Mouse (Mus musculus): ENCODE results near the gene Cox8c. TPM values are rescaled to one million over a fixed set of nuclear protein-coding genes. Genes with fewer than 3 reads are reported as not detected.
A peak's percentile ranks its signal among the peaks of the same experiment; 100 is the strongest.

Gene Cox8c
- polyA plus RNA-seq, 1 experiment from 2014 or later, result not detected

- Histone ChIP-seq H3K9me3 (replicated peaks) (no peaks in the 10 kb centered on the region), H3K4me3 (replicated peaks) (no peak overlapping the region), H3K4me2 (no peak overlapping the region), H3K9ac (replicated peaks) (no peak overlapping the region), H3K27me3 (replicated peaks) (no peaks in the 10 kb centered on the region), H3K27ac (replicated peaks) (no peak overlapping the region), H3K4me1 (no peaks in the 10 kb centered on the region), H3K36me3 (no peaks in the 10 kb centered on the region)
- WGBS, result 85% methylated on average over 4 of the region's 4 CpGs
- no peak for ATAC-seq (ENCODE audit: low FRiP score)
These were observed 30.6 kb downstream of the Cox8c start for GRCm38 (mm10) chr12:102929764-102930163.

GRCm38 (mm10) chr12:102930335-102930734 lies 31.2 kb downstream of the Cox8c start:
- H3K4me3 ChIP-seq (replicated peaks), result no peak overlapping the region
- no peak for ATAC-seq (ENCODE audit: low FRiP score)
- WGBS, result 92% methylated on average over 1 of the region's 1 CpGs
- H3K27me3 ChIP-seq (replicated peaks), result no peaks in the 10 kb centered on the region
- H3K27ac ChIP-seq (replicated peaks), result no peak overlapping the region
- no peaks in the 10 kb centered on the region for H3K4me1 ChIP-seq
- H3K9ac ChIP-seq (replicated peaks), result no peak overlapping the region
- no peaks in the 10 kb centered on the region for H3K36me3 ChIP-seq
- no peaks in the 10 kb centered on the region for H3K9me3 ChIP-seq (replicated peaks)
- no peak overlapping the region for H3K4me2 ChIP-seq

GRCm38 (mm10) chr12:102930789-102931188 lies 31.7 kb downstream of the Cox8c start:
- Histone ChIP-seq H3K9me3 (replicated peaks) (no peaks in the 10 kb centered on the region), H3K4me3 (replicated peaks) (no peak overlapping the region), H3K36me3 (no peaks in the 10 kb centered on the region), H3K27ac (replicated peaks) (no peak overlapping the region), H3K4me2 (no peak overlapping the region), H3K4me1 (no peaks in the 10 kb centered on the region), H3K27me3 (replicated peaks) (no peaks in the 10 kb centered on the region), H3K9ac (replicated peaks) (no peak overlapping the region)
- WGBS, result 93% methylated on average over 7 of the region's 7 CpGs
- ATAC-seq (ENCODE audit: low FRiP score), result no peak

- Histone ChIP-seq H3K36me3 (no peaks in the 10 kb centered on the region), H3K4me3 (replicated peaks) (no peak overlapping the region), H3K9ac (replicated peaks) (no peak overlapping the region), H3K9me3 (replicated peaks) (no peaks in the 10 kb centered on the region), H3K27ac (replicated peaks) (no peak overlapping the region), H3K4me2 (no peak overlapping the region), H3K4me1 (no peaks in the 10 kb centered on the region), H3K27me3 (replicated peaks) (no peaks in the 10 kb centered on the region)
- ATAC-seq (ENCODE audit: low FRiP score), result no peak
- 44% methylated on average over 1 of the region's 1 CpGs for WGBS
These were observed 36.8 kb downstream of the Cox8c start for GRCm38 (mm10) chr12:102935892-102936291.

GRCm38 (mm10) chr12:102945571-102945970 lies 46.5 kb downstream of the Cox8c start:
- Histone ChIP-seq H3K27ac (replicated peaks) (no peak overlapping the region), H3K9ac (replicated peaks) (no peak overlapping the region), H3K27me3 (replicated peaks) (no peaks in the 10 kb centered on the region), H3K36me3 (no peaks in the 10 kb centered on the region), H3K4me1 (peaks cover 9% of the 10 kb centered on the region), H3K4me3 (replicated peaks) (no peak overlapping the region), H3K9me3 (replicated peaks) (no peaks in the 10 kb centered on the region), H3K4me2 (no peak overlapping the region)
- ATAC-seq (ENCODE audit: low FRiP score), result no peak
- WGBS, result 94% methylated on average over 1 of the region's 1 CpGs

GRCm38 (mm10) chr12:102947826-102948225 lies 48.7 kb downstream of the Cox8c start:
- Histone ChIP-seq H3K27ac (replicated peaks) (peak overlapping the region; percentile 98; the same call in 1 of the 2 replicates), H3K4me2 (peak overlapping the region; percentile 70), H3K9ac (replicated peaks) (no peak overlapping the region), H3K4me1 (peaks cover 29% of the 10 kb centered on the region), H3K9me3 (replicated peaks) (no peaks in the 10 kb centered on the region), H3K27me3 (replicated peaks) (no peaks in the 10 kb centered on the region), H3K4me3 (replicated peaks) (peak overlapping the region; percentile 75), H3K36me3 (no peaks in the 10 kb centered on the region)
- 25% methylated on average over 10 of the region's 10 CpGs for WGBS
- no peak for ATAC-seq (ENCODE audit: low FRiP score)

GRCm38 (mm10) chr12:102948778-102949394 lies 49.8 kb downstream of the Cox8c start, which contains the start of gene Unc79:
Gene Unc79 (plus strand): TSS chr12:102948859.
- H3K4me1 ChIP-seq, result peaks cover 36% of the 10 kb centered on the region
- under 1% methylated on average over 42 of the region's 48 CpGs for WGBS
- no peaks in the 10 kb centered on the region for H3K27me3 ChIP-seq (replicated peaks)
- peak within 1 kb of the TSS; percentile 74 for H3K9ac ChIP-seq (replicated peaks)
- H3K36me3 ChIP-seq, result no peaks in the 10 kb centered on the region
- H3K9me3 ChIP-seq (replicated peaks), result no peaks in the 10 kb centered on the region
- peak within 1 kb of the TSS; percentile 98 for H3K27ac ChIP-seq (replicated peaks)
- H3K4me2 ChIP-seq, result peak within 1 kb of the TSS; percentile 70
- H3K4me3 ChIP-seq (replicated peaks), result peak within 1 kb of the TSS; percentile 75
- peak; percentile 86 for ATAC-seq (ENCODE audit: low FRiP score)

- Histone ChIP-seq H3K27ac (replicated peaks) (peak overlapping the region; percentile 98), H3K4me1 (peaks cover 36% of the 10 kb centered on the region), H3K4me2 (peak overlapping the region; percentile 70), H3K9ac (replicated peaks) (peak overlapping the region; percentile 74), H3K36me3 (no peaks in the 10 kb centered on the region), H3K4me3 (replicated peaks) (peak overlapping the region; percentile 75), H3K27me3 (replicated peaks) (no peaks in the 10 kb centered on the region), H3K9me3 (replicated peaks) (no peaks in the 10 kb centered on the region)
- WGBS, result under 1% methylated on average over 39 of the region's 42 CpGs
- ATAC-seq (ENCODE audit: low FRiP score), result peak; percentile 87
These were observed 50.5 kb downstream of the Cox8c start for GRCm38 (mm10) chr12:102949395-102950208.

Other genes starting within 250 kb of the Cox8c start
- 42.7 TPM in 2 replicates for gene Itpk1, start 194.4 kb upstream of the Cox8c start, polyA plus RNA-seq (2015; fragmentation: Nextera tagmentation; extraction: Ambion mirVana)
- 62.5 and 76.5 TPM in 2 replicates for gene Moap1, start 155.7 kb upstream of the Cox8c start, polyA plus RNA-seq (2015; fragmentation: Nextera tagmentation; extraction: Ambion mirVana)
- gene Tmem251, start 155.6 kb upstream of the Cox8c start, polyA plus RNA-seq (2015; fragmentation: Nextera tagmentation; extraction: Ambion mirVana), result 11.7 and 11.9 TPM in 2 replicates
- gene Gm28051, start 141.6 kb upstream of the Cox8c start, polyA plus RNA-seq (2015; fragmentation: Nextera tagmentation; extraction: Ambion mirVana), result not detected in 2 replicates
- gene Gon7, start 141.5 kb upstream of the Cox8c start, polyA plus RNA-seq (2015; fragmentation: Nextera tagmentation; extraction: Ambion mirVana), result 47.4 and 47.9 TPM in 2 replicates
- gene Ubr7, start 141.3 kb upstream of the Cox8c start, polyA plus RNA-seq (2015; fragmentation: Nextera tagmentation; extraction: Ambion mirVana), result 35.3 and 36.5 TPM in 2 replicates
- 48.6 TPM in 2 replicates for gene Gm20604, start 140.6 kb upstream of the Cox8c start, polyA plus RNA-seq (2015; fragmentation: Nextera tagmentation; extraction: Ambion mirVana)
- 10.5 and 11.1 TPM in 2 replicates for gene Btbd7, start 20.8 kb upstream of the Cox8c start, polyA plus RNA-seq (2015; fragmentation: Nextera tagmentation; extraction: Ambion mirVana)
- 5.6 and 6.3 TPM in 2 replicates for gene Unc79, start 49.5 kb downstream of the Cox8c start, polyA plus RNA-seq (2015; fragmentation: Nextera tagmentation; extraction: Ambion mirVana)